In the genomic region with DNA sequence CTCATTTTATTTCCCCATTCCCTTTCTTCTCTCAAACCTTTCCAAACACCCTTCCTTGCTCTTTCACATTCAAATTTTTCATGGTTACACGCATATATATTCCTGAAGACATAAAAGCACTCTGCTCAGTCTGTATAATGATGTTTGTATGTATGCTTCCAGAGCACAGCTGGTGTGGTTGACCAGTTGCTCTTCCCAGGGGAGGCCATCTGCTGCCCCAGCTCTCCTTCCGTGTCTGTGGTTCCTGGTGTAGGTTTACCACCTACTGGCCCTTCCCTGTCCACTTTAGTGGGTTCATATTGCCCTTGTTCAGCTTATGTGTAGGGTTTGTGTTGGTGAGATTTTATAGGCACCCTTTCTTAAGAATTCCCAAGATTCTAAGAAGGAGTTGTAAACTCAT, we compare ENCODE assay signal across 17 mouse cellular contexts.
"Had no signal": no experiment of that assay in that cellular context is flagged by ENCODE, and none has a peak within 500 bp of the region (broad histone marks: within the 10 kb centered on the region; RNA-seq: fewer than 3 reads in every experiment).

No protein-coding gene starts in this region.

- H3K9me3 ChIP-seq: liver, embryonic 15.5 days; lung, embryonic 15.5 days; midbrain, embryonic 10.5 days; midbrain, embryonic 12.5 days; neural tube, embryonic 13.5 days; stomach, embryonic 15.5 days had no signal

- H3K9ac ChIP-seq: liver, embryonic 15.5 days; liver, postnatal 0 days; lung, embryonic 15.5 days; midbrain, embryonic 12.5 days; neural tube, embryonic 13.5 days; stomach, embryonic 15.5 days had no signal

- H3K27me3 ChIP-seq: liver, embryonic 15.5 days; lung, embryonic 15.5 days; midbrain, embryonic 12.5 days; neural tube, embryonic 13.5 days; stomach, embryonic 15.5 days had no signal

- ATAC-seq: liver, postnatal 0 days; lung, postnatal 0 days; midbrain, embryonic 16.5 days had no signal

- H3K4me2 ChIP-seq: liver, embryonic 15.5 days; lung, embryonic 15.5 days; midbrain, embryonic 12.5 days; neural tube, embryonic 13.5 days; stomach, embryonic 15.5 days had no signal

- H3K27ac ChIP-seq: liver, embryonic 15.5 days; lung, embryonic 15.5 days; midbrain, embryonic 10.5 days; midbrain, embryonic 12.5 days; neural tube, embryonic 13.5 days; stomach, embryonic 15.5 days; stomach, postnatal 0 days had no signal

- H3K4me3 ChIP-seq: liver, embryonic 15.5 days; lung, embryonic 15.5 days; midbrain, embryonic 10.5 days; midbrain, embryonic 12.5 days; neural tube, embryonic 13.5 days; stomach, embryonic 15.5 days had no signal

- H3K4me1 ChIP-seq: liver, embryonic 15.5 days; midbrain, embryonic 10.5 days; midbrain, embryonic 12.5 days; neural tube, embryonic 13.5 days; stomach, embryonic 15.5 days had no signal

- DNase-seq: liver, postnatal 0 days; lung, adult 2 months; lung, postnatal 4 days; midbrain, embryonic 14.5 days; right cerebral cortex, postnatal 14 days; thymus, adult 2 months; thymus, postnatal 25 days; thymus, postnatal 4 days had no signal

- H3K36me3 ChIP-seq: liver, embryonic 15.5 days; lung, embryonic 15.5 days; midbrain, embryonic 10.5 days; neural tube, embryonic 13.5 days had no signal
